Mouse (Mus musculus): ENCODE measurements at regions not wholly inside any gene's neighbourhood (a gene's known extent, or its start where the extent isn't known, plus 50 kb on each side); places are given as distances from the start of the nearest gene placed in this dataset.

GRCm38 (mm10) chr1:57096248-57096600 is 117.8 kb upstream of the Satb2 start:
- Histone ChIP-seq H3K9me3 (replicated peaks; ENCODE audit: insufficient read depth, low read length) (no peaks in the 10 kb centered on the region), H3K27me3 (ENCODE audit: control insufficient read depth in 1 of 2, insufficient read depth in 2 of 2, low read length in 2 of 2) (no peaks in the 10 kb centered on the region)
- TF ChIP-seq ZNF384 (IDR thresholded peaks at IDR 0.05; ENCODE audit: low read depth, low read length) (no peak), MAX (IDR thresholded peaks at IDR 0.05; ENCODE audit: low read length) (no peak), MEF2A (IDR thresholded peaks at IDR 0.05; ENCODE audit: extremely low read depth, insufficient replicate concordance, low read depth, low read length, poor library complexity, severe bottlenecking) (no peak)

GRCm38 (mm10) chr1:57096740-57097139 is 118.3 kb upstream of the Satb2 start:
- no peaks in the 10 kb centered on the region for H3K9me3 ChIP-seq (replicated peaks; ENCODE audit: insufficient read depth, low read length)
- H3K36me3 ChIP-seq (ENCODE audit: control insufficient read depth in 1 of 2, insufficient read depth in 2 of 2, low read length in 2 of 2) = no peaks in the 10 kb centered on the region
- no peak for TF ChIP-seq GABPA (IDR thresholded peaks at IDR 0.05; ENCODE audit: low read depth, low read length)
- no peak for TF ChIP-seq ZNF384 (IDR thresholded peaks at IDR 0.05; ENCODE audit: low read depth, low read length)
- TF ChIP-seq USF2 (IDR thresholded peaks at IDR 0.05; ENCODE audit: borderline replicate concordance in 1 of 2, insufficient read depth in 1 of 2, low read depth in 1 of 2, low read length in 2 of 2) = no peak
- TF ChIP-seq POLR2AphosphoS5 (IDR thresholded peaks at IDR 0.05; ENCODE audit: borderline replicate concordance, low read depth, low read length) = no peak
- no peak for TF ChIP-seq NRF1 (IDR thresholded peaks at IDR 0.05; ENCODE audit: insufficient read depth, low read depth, low read length, poor library complexity, severe bottlenecking)
- no peak for TF ChIP-seq ZKSCAN1 (IDR thresholded peaks at IDR 0.05; ENCODE audit: low read depth, low read length)
- TF ChIP-seq CHD1 (IDR thresholded peaks at IDR 0.05; ENCODE audit: low read depth, low read length) = no peak
- TF ChIP-seq POLR2AphosphoS2 (IDR thresholded peaks at IDR 0.05; ENCODE audit: low read length) = no peak
- TF ChIP-seq MYC (IDR thresholded peaks at IDR 0.05; ENCODE audit: low read depth, low read length) = no peak
- no peak for TF ChIP-seq TCF12 (IDR thresholded peaks at IDR 0.05; ENCODE audit: low read depth, low read length)
- no peak for TF ChIP-seq HCFC1 (IDR thresholded peaks at IDR 0.05; ENCODE audit: low read depth, low read length)
- no peak for TF ChIP-seq SIN3A (IDR thresholded peaks at IDR 0.05; ENCODE audit: low read length)
- no peak for TF ChIP-seq GATA1 (IDR thresholded peaks at IDR 0.05; ENCODE audit: low read depth, low read length)
- no peak for TF ChIP-seq NELFE (IDR thresholded peaks at IDR 0.05; ENCODE audit: low read depth, low read length)
- no peak for TF ChIP-seq JUND (IDR thresholded peaks at IDR 0.05; ENCODE audit: low read depth, low read length)
- H3K79me2 ChIP-seq (ENCODE audit: control insufficient read depth, insufficient read depth, low read length, poor library complexity) = no peaks in the 10 kb centered on the region
- no peak for DNase-seq (ENCODE audit: low read depth, low spot score)
- H3K4me1 ChIP-seq (ENCODE audit: control insufficient read depth in 1 of 2, insufficient read depth in 2 of 2, low read length in 2 of 2) = no peaks in the 10 kb centered on the region
- H3K27ac ChIP-seq (ENCODE audit: control insufficient read depth, low read depth, low read length) = no peak overlapping the region
- H3K27me3 ChIP-seq (ENCODE audit: control insufficient read depth in 1 of 2, insufficient read depth in 2 of 2, low read length in 2 of 2) = no peaks in the 10 kb centered on the region
- no peak overlapping the region for H3K9ac ChIP-seq (ENCODE audit: control insufficient read depth, low read depth, low read length, poor library complexity, severe bottlenecking)
- no peak overlapping the region for H3K4me3 ChIP-seq (ENCODE audit: control insufficient read depth in 1 of 2, insufficient read depth in 1 of 2, low read depth in 2 of 2, low read length in 2 of 2)

More at GRCm38 (mm10) chr1:57096248-57096600, 117.8 kb upstream of the Satb2 start:
- DNase-seq (ENCODE audit: low read depth, low spot score) = no peak
- H3K4me1 ChIP-seq (ENCODE audit: control insufficient read depth in 1 of 2, insufficient read depth in 2 of 2, low read length in 2 of 2) = no peaks in the 10 kb centered on the region
- no peaks in the 10 kb centered on the region for H3K79me2 ChIP-seq (ENCODE audit: control insufficient read depth, insufficient read depth, low read length, poor library complexity)
- H3K4me3 ChIP-seq (ENCODE audit: control insufficient read depth in 1 of 2, insufficient read depth in 1 of 2, low read depth in 2 of 2, low read length in 2 of 2) = no peak overlapping the region
- H3K9ac ChIP-seq (ENCODE audit: control insufficient read depth, low read depth, low read length, poor library complexity, severe bottlenecking) = no peak overlapping the region
- H3K27ac ChIP-seq (ENCODE audit: control insufficient read depth, low read depth, low read length) = no peak overlapping the region
- H3K36me3 ChIP-seq (ENCODE audit: control insufficient read depth in 1 of 2, insufficient read depth in 2 of 2, low read length in 2 of 2) = no peaks in the 10 kb centered on the region
